Mouse (Mus musculus) liver, embryonic 14.5 days (tissue): ENCODE measurements around the gene Klhl36.

Source experiments
- CTCF ChIP-seq: IDR thresholded peaks from 2 replicates; pipeline ENCODE4 v1.5.1; 2016; ENCODE audit warnings: antibody characterized with exemption, low read depth, control low read depth
- EP300 ChIP-seq: IDR thresholded peaks from 2 replicates; pipeline ENCODE4 v1.6.1; 2016; ENCODE audit warnings: antibody characterized with exemption, low read depth

DNA sequence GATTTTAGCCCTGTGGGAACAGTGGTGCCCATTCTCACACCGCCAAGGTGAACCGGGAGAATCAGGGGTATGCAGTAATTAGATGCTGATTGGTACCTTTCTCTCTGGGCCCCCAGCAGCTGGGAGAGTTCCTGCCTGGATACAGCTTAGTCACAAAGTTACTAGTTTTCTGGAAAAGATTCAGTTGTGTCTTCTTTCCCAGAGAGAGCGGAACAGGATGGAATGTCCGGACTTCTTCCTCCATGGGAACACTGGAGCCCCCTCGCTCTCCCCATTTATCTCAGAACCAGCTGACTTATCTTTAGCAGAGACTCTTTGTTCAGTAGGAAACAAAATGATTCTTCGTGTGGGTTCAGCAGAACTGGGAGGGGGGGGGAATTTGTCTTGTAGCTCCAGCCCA, 683 bp downstream of the Klhl36 start:
- TF ChIP-seq EP300 (no peak), CTCF (no peak)
